Mouse (Mus musculus): ENCODE results near the gene Ap3d1. TPM values are rescaled to one million over a fixed set of nuclear protein-coding genes. Genes with fewer than 3 reads are reported as not detected.

Ap3d1 gene
- polyA plus RNA-seq, 1 experiment from 2014 or later, result 106 TPM

GRCm38 (mm10) chr10:80677128-80677875 lies 64.8 kb downstream of the Ap3d1 start:
- Histone ChIP-seq H3K9me3 (no peaks in the 10 kb centered on the region), H3K4me1 (replicated peaks) (peaks cover 68% of the 10 kb centered on the region), H3K36me3 (peaks cover 5% of the 10 kb centered on the region; the same call in 1 of the 2 replicates), H3K9ac (peak overlapping the region; percentile 84), H3K27ac (replicated peaks) (peak overlapping the region; percentile 97), H3K4me3 (peak overlapping the region; percentile 99), H3K27me3 (no peaks in the 10 kb centered on the region), H3K4me2 (peak overlapping the region; percentile 64)
- WGBS, result 43% methylated on average over 9 of the region's 9 CpGs
- peak; percentile 7 for ATAC-seq (ENCODE audit: low read depth)

- Histone ChIP-seq H3K27ac (replicated peaks) (peak overlapping the region; percentile 97), H3K9ac (peak overlapping the region; percentile 98), H3K27me3 (no peaks in the 10 kb centered on the region), H3K4me3 (peak overlapping the region; percentile 99), H3K4me1 (replicated peaks) (peaks cover 77% of the 10 kb centered on the region), H3K9me3 (no peaks in the 10 kb centered on the region), H3K4me2 (peak overlapping the region; percentile 86), H3K36me3 (peaks cover 14% of the 10 kb centered on the region)
- under 1% methylated on average over 63 of the region's 78 CpGs for WGBS
- peak; percentile 92 for ATAC-seq (ENCODE audit: low read depth)
These were observed 65.7 kb downstream of the Ap3d1 start for GRCm38 (mm10) chr10:80676198-80676928.

- peak overlapping the region; percentile 99 for H3K4me3 ChIP-seq
- under 1% methylated on average over 42 of the region's 54 CpGs for WGBS
- peaks cover 79% of the 10 kb centered on the region for H3K4me1 ChIP-seq (replicated peaks)
- H3K36me3 ChIP-seq, result peaks cover 22% of the 10 kb centered on the region
- peak overlapping the region; percentile 86 for H3K4me2 ChIP-seq
- peak; percentile 33 for ATAC-seq (ENCODE audit: low read depth)
- H3K9me3 ChIP-seq, result no peaks in the 10 kb centered on the region
- no peaks in the 10 kb centered on the region for H3K27me3 ChIP-seq
- peak overlapping the region; percentile 98 for H3K9ac ChIP-seq
- peak overlapping the region; percentile 88 for H3K27ac ChIP-seq (replicated peaks)
These were observed 66.5 kb downstream of the Ap3d1 start for GRCm38 (mm10) chr10:80675405-80676197.

- Histone ChIP-seq H3K27me3 (no peaks in the 10 kb centered on the region), H3K36me3 (peaks cover 28% of the 10 kb centered on the region), H3K4me1 (replicated peaks) (peaks cover 81% of the 10 kb centered on the region), H3K4me3 (peak overlapping the region; percentile 99), H3K27ac (replicated peaks) (peak overlapping the region; percentile 88), H3K9me3 (no peaks in the 10 kb centered on the region), H3K4me2 (peak overlapping the region; percentile 86), H3K9ac (peak overlapping the region; percentile 98)
- WGBS, result 25% methylated on average over 6 of the region's 6 CpGs
- ATAC-seq (ENCODE audit: low read depth), result no peak
These were observed 67.1 kb downstream of the Ap3d1 start for GRCm38 (mm10) chr10:80674851-80675404.

DNA sequence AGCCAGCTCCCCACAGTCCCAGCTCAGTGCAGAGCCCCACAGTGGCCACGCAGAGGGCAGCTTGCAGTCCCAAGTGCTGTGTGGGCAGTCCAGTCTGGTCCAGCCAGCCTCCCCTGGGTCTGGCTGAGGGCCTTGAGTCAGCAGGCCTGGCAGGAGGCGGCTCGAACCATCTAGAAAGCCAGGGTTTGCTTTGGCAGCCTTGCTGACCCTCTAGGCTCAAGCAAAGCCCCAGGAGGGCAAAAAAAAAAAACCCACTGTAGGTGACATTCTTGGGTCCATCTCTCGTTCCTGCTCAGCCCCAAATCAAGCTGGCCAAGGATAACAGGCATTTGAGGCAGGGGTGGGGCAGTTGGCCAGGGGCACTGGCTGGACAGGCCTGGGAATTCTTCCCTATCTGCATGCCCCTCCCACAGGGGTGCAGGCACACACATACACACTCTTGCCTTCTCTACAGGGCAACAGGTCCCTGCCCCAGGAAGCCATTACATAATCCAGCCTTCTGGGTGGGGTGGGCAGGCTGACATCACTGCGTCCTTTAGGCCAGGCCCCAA lies 67.8 kb downstream of the Ap3d1 start:
- peak overlapping the region; percentile 99 for H3K4me3 ChIP-seq
- 72% methylated on average over 5 of the region's 5 CpGs for WGBS
- no peak overlapping the region for H3K27ac ChIP-seq (replicated peaks)
- peaks cover 35% of the 10 kb centered on the region for H3K36me3 ChIP-seq
- no peak for ATAC-seq (ENCODE audit: low read depth)
- H3K27me3 ChIP-seq, result no peaks in the 10 kb centered on the region
- peaks cover 76% of the 10 kb centered on the region for H3K4me1 ChIP-seq (replicated peaks)
- H3K9ac ChIP-seq, result peak overlapping the region; percentile 98
- no peaks in the 10 kb centered on the region for H3K9me3 ChIP-seq
- peak overlapping the region; percentile 86 for H3K4me2 ChIP-seq

DNA sequence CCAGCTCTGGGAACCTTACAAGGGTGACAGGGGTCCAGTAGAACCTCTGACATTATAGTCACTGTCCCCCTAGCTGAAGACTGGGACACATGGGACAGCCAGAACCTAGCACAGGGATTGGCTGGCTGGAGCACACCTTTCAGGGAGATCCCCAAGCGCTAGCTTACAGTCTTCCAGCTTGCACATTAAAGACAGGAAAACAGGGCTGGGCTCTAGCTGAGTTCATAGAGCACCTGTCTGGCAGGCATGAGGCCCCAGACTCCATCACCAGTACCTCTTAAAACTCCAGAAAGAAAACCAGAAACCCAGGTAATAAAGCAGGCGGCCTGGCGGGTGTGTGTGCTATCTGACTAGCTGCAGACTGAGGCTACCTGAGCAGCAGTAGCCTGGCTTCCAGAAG lies 68.4 kb downstream of the Ap3d1 start:
- Histone ChIP-seq H3K4me1 (replicated peaks) (peaks cover 71% of the 10 kb centered on the region), H3K36me3 (peaks cover 41% of the 10 kb centered on the region), H3K9ac (peak overlapping the region; percentile 98), H3K9me3 (no peaks in the 10 kb centered on the region), H3K27me3 (no peaks in the 10 kb centered on the region), H3K4me3 (peak overlapping the region; percentile 99), H3K27ac (replicated peaks) (no peak overlapping the region), H3K4me2 (peak overlapping the region; percentile 86)
- ATAC-seq (ENCODE audit: low read depth), result no peak
- 85% methylated on average over 3 of the region's 3 CpGs for WGBS

DNA sequence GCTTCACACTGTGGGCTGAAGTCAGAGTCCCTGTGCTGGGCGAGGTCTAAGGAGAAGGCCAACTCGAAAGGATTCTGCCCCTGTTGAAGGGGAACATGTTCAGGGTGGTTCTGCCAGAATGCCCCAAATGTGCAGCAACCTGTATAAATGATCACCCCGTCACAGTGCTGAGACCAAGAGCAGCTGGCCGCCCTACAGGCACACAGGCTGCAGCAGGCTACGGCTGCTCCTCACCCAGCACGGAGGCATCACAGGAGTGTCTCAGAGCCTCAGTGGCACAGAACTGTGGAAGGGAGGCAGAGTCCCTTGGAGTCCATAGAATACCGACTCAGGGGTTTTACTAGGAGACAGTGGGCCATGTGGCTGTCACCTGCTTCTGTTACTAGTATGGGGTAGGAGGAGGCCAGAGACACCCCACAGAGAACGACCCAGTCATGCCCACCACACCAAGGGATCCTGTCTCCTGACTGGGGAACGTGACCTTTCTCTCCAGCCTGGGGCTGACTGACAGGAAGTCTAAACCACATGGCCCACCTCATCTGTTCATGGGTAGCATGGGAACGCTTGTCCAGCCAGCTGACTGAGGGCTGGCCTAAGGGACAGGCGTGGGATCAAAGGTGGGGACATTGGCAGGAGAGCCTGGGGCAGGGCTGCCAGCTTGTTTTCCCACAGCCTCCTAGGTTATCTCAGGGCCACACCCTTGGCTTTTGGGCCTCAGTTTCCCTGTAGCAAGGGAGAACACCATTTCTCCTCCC lies 70.0 kb downstream of the Ap3d1 start:
- H3K36me3 ChIP-seq, result peaks cover 57% of the 10 kb centered on the region
- 80% methylated on average over 11 of the region's 11 CpGs for WGBS
- no peaks in the 10 kb centered on the region for H3K27me3 ChIP-seq
- no peak overlapping the region for H3K27ac ChIP-seq (replicated peaks)
- H3K4me1 ChIP-seq (replicated peaks), result peaks cover 55% of the 10 kb centered on the region
- no peak overlapping the region for H3K4me3 ChIP-seq
- ATAC-seq (ENCODE audit: low read depth), result no peak
- 0 out of 2 replicates have a peak overlapping the region, but pooled peaks have one; percentile 1 for H3K4me2 ChIP-seq
- H3K9ac ChIP-seq, result peak overlapping the region; percentile 98; the same call in 1 of the 2 replicates
- no peaks in the 10 kb centered on the region for H3K9me3 ChIP-seq

- Histone ChIP-seq H3K27ac (replicated peaks) (no peak overlapping the region), H3K9me3 (no peaks in the 10 kb centered on the region), H3K4me3 (no peak overlapping the region), H3K4me2 (no peak overlapping the region), H3K36me3 (peaks cover 65% of the 10 kb centered on the region), H3K9ac (0 out of 2 replicates have a peak overlapping the region, but pooled peaks have one; percentile 34), H3K27me3 (no peaks in the 10 kb centered on the region), H3K4me1 (replicated peaks) (peaks cover 54% of the 10 kb centered on the region)
- 93% methylated on average over 4 of the region's 4 CpGs for WGBS
- no peak for ATAC-seq (ENCODE audit: low read depth)
These were observed 70.8 kb downstream of the Ap3d1 start for GRCm38 (mm10) chr10:80671251-80671650.

DNA sequence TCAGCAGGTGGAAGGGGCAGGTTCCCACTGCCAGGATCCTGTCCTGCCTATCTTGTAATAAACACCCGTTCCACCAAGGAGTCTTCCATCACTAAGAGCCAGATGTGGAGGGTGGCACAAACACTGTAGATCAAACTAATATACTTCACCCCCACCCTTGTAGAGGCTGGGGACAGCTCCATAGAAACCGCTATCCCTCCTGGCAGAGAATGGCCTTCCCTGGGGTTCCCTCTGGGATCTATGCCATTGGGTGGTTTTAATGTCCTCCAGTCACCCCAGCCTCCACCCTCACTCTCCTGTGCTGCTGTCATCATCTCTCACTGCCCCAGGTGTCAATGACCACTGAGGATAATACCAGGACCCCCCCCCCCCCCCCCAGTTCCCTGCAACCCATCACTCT lies 71.5 kb downstream of the Ap3d1 start:
- no peak for ATAC-seq (ENCODE audit: low read depth)
- no peak overlapping the region for H3K9ac ChIP-seq
- H3K4me2 ChIP-seq, result no peak overlapping the region
- H3K4me3 ChIP-seq, result no peak overlapping the region
- 92% methylated on average over 2 of the region's 2 CpGs for WGBS
- no peak overlapping the region for H3K27ac ChIP-seq (replicated peaks)
- peaks cover 72% of the 10 kb centered on the region for H3K36me3 ChIP-seq
- H3K9me3 ChIP-seq, result no peaks in the 10 kb centered on the region
- H3K4me1 ChIP-seq (replicated peaks), result peaks cover 62% of the 10 kb centered on the region
- H3K27me3 ChIP-seq, result no peaks in the 10 kb centered on the region

DNA sequence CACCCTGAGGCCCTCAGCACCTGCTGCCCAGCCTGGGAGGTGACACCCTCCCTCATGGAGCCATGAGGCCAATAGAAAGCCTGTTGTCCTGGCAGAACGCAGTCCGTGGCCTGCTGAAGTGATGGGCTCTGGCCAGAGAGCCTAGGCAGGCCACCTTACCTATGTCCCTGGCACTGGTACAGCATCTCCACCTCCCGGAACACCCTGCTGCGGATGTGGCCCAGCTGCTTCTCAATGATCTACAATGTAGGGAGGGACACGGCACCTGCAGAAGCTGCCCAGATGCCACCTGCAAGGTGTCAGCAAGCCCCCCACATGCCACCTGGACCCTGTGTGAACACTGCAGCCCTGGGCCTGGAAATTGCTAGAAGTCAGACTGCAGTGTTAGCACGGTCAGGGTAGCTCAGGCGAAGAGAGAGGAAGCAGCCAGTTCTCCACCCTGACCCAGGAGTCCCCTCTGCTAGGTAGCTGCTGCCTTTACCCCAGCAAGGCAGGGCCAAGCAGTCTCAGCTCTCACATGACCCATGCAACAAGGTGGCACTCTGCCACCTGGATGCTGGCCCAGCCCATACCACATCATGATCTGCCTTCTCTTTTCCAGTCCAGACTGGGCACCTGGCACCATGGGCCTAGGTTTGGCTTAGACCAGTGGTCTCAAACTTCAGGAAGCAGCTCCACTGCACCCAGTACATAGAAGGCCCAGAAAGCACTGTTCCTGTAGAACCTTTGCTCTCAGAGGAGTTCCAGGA lies 72.2 kb downstream of the Ap3d1 start:
- peaks cover 63% of the 10 kb centered on the region for H3K4me1 ChIP-seq (replicated peaks)
- no peak overlapping the region for H3K27ac ChIP-seq (replicated peaks)
- no peaks in the 10 kb centered on the region for H3K9me3 ChIP-seq
- WGBS, result 99% methylated on average over 7 of the region's 7 CpGs
- H3K4me2 ChIP-seq, result no peak overlapping the region
- ATAC-seq (ENCODE audit: low read depth), result no peak
- no peaks in the 10 kb centered on the region for H3K27me3 ChIP-seq
- H3K9ac ChIP-seq, result no peak overlapping the region
- peaks cover 77% of the 10 kb centered on the region for H3K36me3 ChIP-seq
- no peak overlapping the region for H3K4me3 ChIP-seq

Data from neural tube, embryonic 13.5 days (tissue).